Mouse (Mus musculus) MEL (cell line): Measurements from ENCODE around the gene Ank2. TPM values are rescaled to one million over a fixed set of nuclear protein-coding genes. Genes with fewer than 3 reads are reported as not detected.

ENCODE experiments used
- DNase-seq: peaks from one replicate; pipeline ENCODE4 v3.0.0; 2011; ENCODE audit warnings: low read depth, low spot score
- H3K27ac ChIP-seq: 2 replicates; pipeline ENCODE4 v1.5.1; 2012; ENCODE audit warnings: low read depth, mild to moderate bottlenecking, control low read depth, low read length, moderate library complexity; ENCODE audit not compliant: control insufficient read depth
- H3K27me3 ChIP-seq, 2 experiments: fragments of 150-350 bp in 1 of 2; sonication (generic) in 1 of 2; 2 replicates each; pipeline ENCODE4 v1.6.1; 2012; ENCODE audit warnings: low read length in 2 of 2, mild to moderate bottlenecking in 2 of 2, improper control_type of control experiment in 1 of 2, moderate library complexity in 1 of 2; ENCODE audit not compliant: insufficient read depth in 2 of 2, control insufficient read depth in 1 of 2
- H3K36me3 ChIP-seq, 2 experiments: 2 replicates each; pipeline ENCODE4 v1.6.1; 2012 to 2014; ENCODE audit warnings: low read length in 2 of 2, improper control_type of control experiment in 1 of 2, inconsistent platforms in 1 of 2, mild to moderate bottlenecking in 1 of 2; ENCODE audit not compliant: insufficient read depth in 2 of 2, control insufficient read depth in 1 of 2
- H3K4me1 ChIP-seq, 2 experiments: fragments of 150-350 bp in 1 of 2; sonication (generic) in 1 of 2; 2 replicates each; pipeline ENCODE4 v1.6.1; 2012; ENCODE audit warnings: low read length in 2 of 2, improper control_type of control experiment in 1 of 2, mild to moderate bottlenecking in 1 of 2; ENCODE audit not compliant: insufficient read depth in 2 of 2, control insufficient read depth in 1 of 2
- H3K4me3 ChIP-seq, 2 experiments: fragments of 150-350 bp in 1 of 2; sonication (generic) in 1 of 2; 2 replicates each; pipeline ENCODE4 v1.5.1; 2012; ENCODE audit warnings: low read depth in 2 of 2, low read length in 2 of 2, mild to moderate bottlenecking in 2 of 2, moderate library complexity in 2 of 2, control low read depth in 1 of 2, improper control_type of control experiment in 1 of 2; ENCODE audit not compliant: control insufficient read depth in 1 of 2, insufficient read depth in 1 of 2
- H3K79me2 ChIP-seq: 2 replicates; pipeline ENCODE4 v1.6.1; 2012; ENCODE audit warnings: mild to moderate bottlenecking, low read length, moderate library complexity; ENCODE audit not compliant: control insufficient read depth, poor library complexity, insufficient read depth
- H3K9ac ChIP-seq: 2 replicates; pipeline ENCODE4 v1.6.1; 2012; ENCODE audit warnings: low read depth, mild to moderate bottlenecking, control low read depth, low read length, moderate library complexity; ENCODE audit not compliant: control insufficient read depth, poor library complexity, severe bottlenecking
- H3K9me3 ChIP-seq: fragments of 150-350 bp; sonication (generic); replicated peaks from 2 replicates; pipeline ENCODE4 v1.6.1; 2012; ENCODE audit warnings: mild to moderate bottlenecking, low read length, improper control_type of control experiment, moderate library complexity; ENCODE audit not compliant: insufficient read depth
- BHLHE40 ChIP-seq: IDR thresholded peaks from 2 replicates; pipeline ENCODE4 v1.6.1; 2012; ENCODE audit warnings: low read depth, mild to moderate bottlenecking, inconsistent platforms, low read length, improper control_type of control experiment, borderline replicate concordance
- CHD1 ChIP-seq: IDR thresholded peaks from 2 replicates; pipeline ENCODE4 v1.6.1; 2012; ENCODE audit warnings: low read depth, mild to moderate bottlenecking, inconsistent platforms, low read length, improper control_type of control experiment
- CHD2 ChIP-seq: IDR thresholded peaks from 2 replicates; pipeline ENCODE4 v1.6.1; 2011; ENCODE audit warnings: low read length, improper control_type of control experiment
- CTCF ChIP-seq, 3 experiments: IDR thresholded peaks in 2 of 3; conservative IDR thresholded peaks in 1 of 3; 2 replicates each; pipeline ENCODE4 v1.5.1; 2011 to 2012; ENCODE audit warnings: low read length in 3 of 3, low read depth in 2 of 3, mild to moderate bottlenecking in 2 of 3, improper control_type of control experiment in 1 of 3, inconsistent platforms in 1 of 3, mixed read lengths in 1 of 3, moderate library complexity in 1 of 3; ENCODE audit not compliant: control insufficient read depth in 1 of 3, insufficient read depth in 1 of 3, poor library complexity in 1 of 3, severe bottlenecking in 1 of 3
- KAT2A ChIP-seq: conservative IDR thresholded peaks from 2 replicates; pipeline ENCODE4 v1.6.1; 2012; ENCODE audit warnings: low read depth, low read length, improper control_type of control experiment, inconsistent platforms
- MAX ChIP-seq: IDR thresholded peaks from 2 replicates; pipeline ENCODE4 v1.6.1; 2011; ENCODE audit warnings: low read length, improper control_type of control experiment
- MYB ChIP-seq: IDR thresholded peaks from 2 replicates; pipeline ENCODE4 v1.6.1; 2011; ENCODE audit warnings: mild to moderate bottlenecking, low read depth, low read length, improper control_type of control experiment
- RCOR1 ChIP-seq: IDR thresholded peaks from 2 replicates; pipeline ENCODE4 v1.6.1; 2012; ENCODE audit warnings: low read depth, mild to moderate bottlenecking, inconsistent platforms, low read length, improper control_type of control experiment
- TBP ChIP-seq: IDR thresholded peaks from 2 replicates; pipeline ENCODE4 v1.8.0; 2011; ENCODE audit warnings: low read depth, low read length, improper control_type of control experiment
- USF2 ChIP-seq, 2 experiments: IDR thresholded peaks; 2 replicates each; pipeline ENCODE4 v1.6.1; 2011 to 2012; ENCODE audit warnings: improper control_type of control experiment in 2 of 2, low read length in 2 of 2, borderline replicate concordance in 1 of 2, inconsistent platforms in 1 of 2, low read depth in 1 of 2, mild to moderate bottlenecking in 1 of 2; ENCODE audit not compliant: insufficient read depth in 1 of 2
- polyA plus RNA-seq, 2 experiments: library from polyadenylated mRNA; stranded (reverse) in 1 of 2; unstranded in 1 of 2; fragments of >175 nt in 1 of 2; fragments of >200 nt in 1 of 2; gene quantifications; 2 replicates each; pipeline versions ENCODE4 v1.2.1 to v1.2.4; 2012; ENCODE audit warnings: low replicate concordance in 2 of 2, low read depth in 1 of 2; ENCODE audit not compliant: insufficient read length in 2 of 2, insufficient read depth in 1 of 2, missing spikeins in 1 of 2
- total RNA-seq: library from RNA; depleted of rRNA; stranded (reverse); fragments of 300-350 nt; gene quantifications from 2 replicates; pipeline ENCODE4 v1.2.3, GENCODE M21; 2012

Ank2 gene
- total and polyA plus RNA-seq, 3 experiments, result 2.7 to 4.5 TPM; not detected in 1

DNA sequence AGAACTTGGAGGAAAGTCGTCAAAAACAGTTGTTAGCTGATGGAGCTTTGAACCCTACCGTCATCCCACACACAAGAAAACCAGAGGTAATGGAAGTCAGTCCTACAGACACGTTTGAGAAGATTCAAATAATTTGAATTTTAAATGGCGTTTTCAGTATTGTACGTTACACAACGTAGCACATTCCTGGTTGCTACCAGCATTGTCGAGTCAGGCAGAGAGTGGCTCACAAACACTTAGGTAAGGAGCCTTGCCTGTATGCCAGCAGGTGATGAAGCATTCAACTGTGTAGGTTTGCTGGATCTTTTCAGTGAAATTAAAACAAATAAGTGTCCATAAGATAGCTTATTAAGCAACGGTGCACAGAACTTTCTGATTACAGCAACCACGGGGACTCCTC is 36.0 kb downstream of the Ank2 start:
- Histone ChIP-seq H3K4me3 (no peak overlapping the region), H3K27me3 (no peaks in the 10 kb centered on the region), H3K79me2 (no peaks in the 10 kb centered on the region), H3K9me3 (no peaks in the 10 kb centered on the region), H3K27ac (no peak overlapping the region), H3K36me3 (peaks cover 0 to 22% of the 10 kb centered on the region in 2 experiments; a peak in 2 of 4 replicates)
- no peak for DNase-seq
- no peak for TF ChIP-seq MYB
- no peak for TF ChIP-seq KAT2A
- TF ChIP-seq CHD2, result no peak
- no peak for TF ChIP-seq MAX
- no peak for TF ChIP-seq TBP
- no peak for TF ChIP-seq CHD1
- TF ChIP-seq, all 39 proteins: peak for 0
- H3K4me1 ChIP-seq, result peaks cover 26 to 29% of the 10 kb centered on the region in 2 experiments
- H3K9ac ChIP-seq, result no peak overlapping the region

- DNase-seq, result no peak
- H3K4me1 ChIP-seq, result peaks cover 22 to 34% of the 10 kb centered on the region in 2 experiments
- H3K27ac ChIP-seq, result no peak overlapping the region
Observed at GRCm38 (mm10) chr3:127462413-127462812, 36.7 kb downstream of the Ank2 start.

DNA sequence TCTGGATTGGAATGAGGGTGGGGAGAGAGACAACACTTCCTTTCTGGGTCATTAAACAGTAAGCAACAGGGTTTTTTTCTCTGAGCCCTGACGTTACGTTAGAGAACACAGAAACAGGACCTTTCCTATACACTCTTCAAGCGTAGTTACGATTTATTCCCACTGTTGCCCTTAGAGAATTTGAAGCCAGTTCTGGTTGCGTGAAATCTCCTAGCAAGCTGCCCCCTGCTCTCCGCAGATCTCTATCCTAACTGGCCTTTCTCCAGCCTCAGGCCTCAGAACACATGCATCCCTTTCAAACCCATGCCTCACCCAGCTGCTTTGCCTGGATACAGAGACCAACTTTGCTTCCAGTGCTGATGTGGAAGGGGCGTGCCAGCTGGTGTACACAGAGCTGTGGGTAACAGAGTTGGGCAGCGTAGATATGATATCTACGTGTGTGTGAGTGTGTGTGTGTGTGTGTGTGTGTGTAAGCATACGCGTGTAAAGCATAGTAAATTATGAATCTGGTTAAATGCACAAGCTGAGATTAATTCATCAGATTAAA is 38.2 kb downstream of the Ank2 start:
- DNase-seq, result no peak
- peaks cover 22 to 35% of the 10 kb centered on the region in 2 experiments for H3K4me1 ChIP-seq
- no peak overlapping the region for H3K4me3 ChIP-seq
- H3K27ac ChIP-seq, result no peak overlapping the region
- H3K36me3 ChIP-seq, result peaks cover 0 to 23% of the 10 kb centered on the region in 2 experiments; a peak in 2 of 4 replicates
- no peaks in the 10 kb centered on the region for H3K9me3 ChIP-seq
- H3K27me3 ChIP-seq, result no peaks in the 10 kb centered on the region
- H3K9ac ChIP-seq, result no peak overlapping the region
- TF ChIP-seq RCOR1 (0 out of 2 replicates have a peak, but pooled peaks have one; percentile 28), USF2 (IDR thresholded peaks at IDR 0.05; ENCODE audit: borderline replicate concordance in 1 of 2, insufficient read depth in 1 of 2, low read depth in 1 of 2, low read length in 2 of 2) (no peak)
- TF ChIP-seq, all 39 proteins: peak for 1
- no peaks in the 10 kb centered on the region for H3K79me2 ChIP-seq

More at GRCm38 (mm10) chr3:127462413-127462812, 36.7 kb downstream of the Ank2 start:
- TF ChIP-seq CHD2 (no peak), BHLHE40 (no peak), KAT2A (no peak), CTCF (IDR thresholded peaks at IDR 0.05 in 2 of 3, conservative IDR thresholded peaks at IDR 0.05 in 1 of 3; ENCODE audit: control insufficient read depth in 1 of 3, insufficient read depth in 1 of 3, low read depth in 2 of 3, low read length in 3 of 3, poor library complexity in 1 of 3, severe bottlenecking in 1 of 3) (no peak)
- no peaks in the 10 kb centered on the region for H3K27me3 ChIP-seq
- H3K4me3 ChIP-seq, result no peak overlapping the region
- H3K9me3 ChIP-seq, result no peaks in the 10 kb centered on the region
- peaks cover 0 to 23% of the 10 kb centered on the region in 2 experiments; a peak in 2 of 4 replicates for H3K36me3 ChIP-seq
- H3K79me2 ChIP-seq, result no peaks in the 10 kb centered on the region
- H3K9ac ChIP-seq, result no peak overlapping the region
